Mouse (Mus musculus) forebrain, embryonic 10.5 days (tissue): ENCODE results near the gene Nsd1. TPM values are rescaled to one million over a fixed set of nuclear protein-coding genes. Genes with fewer than 3 reads are reported as not detected.

Experiments
- DNase-seq: peaks from one replicate; pipeline ENCODE4 v3.0.0-alpha.2; 2017; ENCODE audit warnings: low spot score; ENCODE audit errors: extremely low spot score
- H3K27ac ChIP-seq: fragments of 300-500 bp; sonication (generic); 2 replicates; pipeline ENCODE4 v1.5.1; 2016; ENCODE audit warnings: mild to moderate bottlenecking
- H3K27me3 ChIP-seq: fragments of 300-500 bp; sonication (generic); 2 replicates; pipeline ENCODE4 v1.6.1; 2016; ENCODE audit warnings: mild to moderate bottlenecking; ENCODE audit not compliant: poor library complexity, severe bottlenecking
- H3K36me3 ChIP-seq: fragments of 300-500 bp; sonication (generic); replicated peaks from 2 replicates; pipeline ENCODE4 v1.6.1; 2016; ENCODE audit warnings: mild to moderate bottlenecking, moderate library complexity
- H3K4me1 ChIP-seq: fragments of 300-500 bp; sonication (generic); 2 replicates; pipeline ENCODE4 v1.6.1; 2016
- H3K4me3 ChIP-seq: fragments of 300-500 bp; sonication (generic); 2 replicates; pipeline ENCODE4 v1.5.1; 2016; ENCODE audit warnings: mild to moderate bottlenecking, moderate library complexity
- H3K9me3 ChIP-seq: fragments of 300-500 bp; sonication (generic); 2 replicates; pipeline ENCODE4 v1.6.1; 2016; ENCODE audit warnings: mild to moderate bottlenecking, moderate library complexity
- WGBS: fragments of 180-500 bp; shearing (Covaris S2); methylation state at CpG from one replicate; pipeline ENCODE4 v1.1.7; 2016; 5-methylcytosine and 5-hydroxymethylcytosine counted together
- polyA plus RNA-seq: library from polyadenylated mRNA; unstranded; fragments of >200 nt; fragmentation: Nextera tagmentation; extraction: Ambion mirVana; gene quantifications from 2 replicates; pipeline ENCODE4 v1.2.1, GENCODE M21; 2016

Gene Nsd1
- polyA plus RNA-seq, 1 experiment from 2014 or later = 70.1 TPM

DNA sequence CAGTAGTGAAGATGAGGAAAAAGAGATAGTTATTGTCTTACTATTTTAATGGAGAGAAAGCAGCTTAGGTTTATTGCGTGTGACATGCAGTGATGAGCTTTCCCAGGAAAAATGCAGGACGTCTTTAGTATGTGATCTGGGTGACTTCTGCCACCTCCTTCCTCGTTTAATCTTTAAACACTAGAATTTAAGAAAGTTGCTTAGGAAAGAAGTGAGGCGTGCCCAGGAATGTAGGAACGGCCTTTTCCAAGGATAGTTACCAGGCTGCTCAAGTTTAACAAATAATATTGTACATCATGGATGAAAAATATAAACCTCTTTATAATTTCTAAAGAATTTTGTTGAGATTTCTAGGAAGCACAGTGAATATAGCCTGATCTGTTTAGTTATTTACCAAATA lies 91.3 kb downstream of the Nsd1 start:
- Histone ChIP-seq H3K4me3 (no peak overlapping the region), H3K4me1 (no peaks in the 10 kb centered on the region), H3K9me3 (no peaks in the 10 kb centered on the region), H3K27me3 (no peaks in the 10 kb centered on the region), H3K36me3 (peaks cover 100% of the 10 kb centered on the region), H3K27ac (no peak overlapping the region)
- DNase-seq = no peak
- 95% methylated on average over 5 of the region's 5 CpGs for WGBS

DNA sequence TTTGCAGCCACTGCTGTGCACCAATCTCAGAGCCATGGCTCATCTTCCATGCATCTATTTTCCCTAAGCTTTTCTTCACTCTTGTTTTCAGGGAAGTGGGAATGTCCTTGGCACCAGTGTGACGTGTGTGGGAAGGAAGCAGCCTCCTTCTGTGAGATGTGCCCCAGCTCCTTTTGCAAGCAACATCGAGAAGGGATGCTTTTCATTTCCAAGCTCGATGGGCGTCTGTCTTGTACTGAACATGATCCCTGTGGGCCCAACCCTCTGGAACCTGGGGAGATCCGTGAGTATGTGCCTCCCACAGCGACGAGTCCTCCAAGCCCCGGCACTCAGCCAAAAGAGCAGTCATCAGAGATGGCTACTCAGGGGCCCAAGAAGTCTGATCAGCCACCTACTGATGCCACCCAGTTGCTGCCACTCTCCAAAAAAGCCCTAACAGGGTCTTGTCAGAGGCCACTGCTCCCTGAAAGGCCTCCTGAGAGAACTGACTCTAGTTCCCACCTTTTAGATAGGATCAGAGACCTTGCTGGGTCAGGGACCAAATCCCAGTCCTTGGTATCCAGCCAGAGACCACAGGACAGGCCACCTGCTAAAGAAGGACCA lies 102.5 kb downstream of the Nsd1 start:
- DNase-seq = no peak
- H3K4me3 ChIP-seq = no peak overlapping the region
- no peaks in the 10 kb centered on the region for H3K27me3 ChIP-seq
- H3K27ac ChIP-seq = no peak overlapping the region
- H3K36me3 ChIP-seq = peaks cover 100% of the 10 kb centered on the region
- no peaks in the 10 kb centered on the region for H3K9me3 ChIP-seq
- WGBS = 92% methylated on average over 8 of the region's 8 CpGs
- no peaks in the 10 kb centered on the region for H3K4me1 ChIP-seq

DNA sequence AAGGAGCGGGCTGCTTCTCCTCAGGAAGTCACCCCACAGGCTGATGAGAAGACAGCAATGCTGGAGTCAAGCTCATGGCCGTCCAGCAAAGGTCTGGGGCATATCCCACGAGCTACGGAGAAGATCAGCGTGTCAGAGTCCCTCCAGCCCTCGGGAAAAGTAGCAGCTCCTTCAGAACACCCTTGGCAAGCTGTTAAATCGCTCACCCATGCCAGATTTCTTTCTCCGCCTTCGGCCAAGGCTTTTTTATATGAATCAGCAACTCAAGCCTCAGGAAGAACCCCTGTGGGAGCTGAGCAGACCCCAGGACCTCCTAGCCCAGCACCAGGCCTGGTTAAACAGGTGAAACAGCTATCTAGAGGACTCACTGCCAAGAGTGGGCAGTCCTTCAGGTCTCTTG lies 103.5 kb downstream of the Nsd1 start:
- Histone ChIP-seq H3K27ac (no peak overlapping the region), H3K4me1 (no peaks in the 10 kb centered on the region), H3K4me3 (no peak overlapping the region), H3K9me3 (no peaks in the 10 kb centered on the region), H3K36me3 (peaks cover 100% of the 10 kb centered on the region), H3K27me3 (no peaks in the 10 kb centered on the region)
- DNase-seq = no peak
- 93% methylated on average over 9 of the region's 9 CpGs for WGBS

DNA sequence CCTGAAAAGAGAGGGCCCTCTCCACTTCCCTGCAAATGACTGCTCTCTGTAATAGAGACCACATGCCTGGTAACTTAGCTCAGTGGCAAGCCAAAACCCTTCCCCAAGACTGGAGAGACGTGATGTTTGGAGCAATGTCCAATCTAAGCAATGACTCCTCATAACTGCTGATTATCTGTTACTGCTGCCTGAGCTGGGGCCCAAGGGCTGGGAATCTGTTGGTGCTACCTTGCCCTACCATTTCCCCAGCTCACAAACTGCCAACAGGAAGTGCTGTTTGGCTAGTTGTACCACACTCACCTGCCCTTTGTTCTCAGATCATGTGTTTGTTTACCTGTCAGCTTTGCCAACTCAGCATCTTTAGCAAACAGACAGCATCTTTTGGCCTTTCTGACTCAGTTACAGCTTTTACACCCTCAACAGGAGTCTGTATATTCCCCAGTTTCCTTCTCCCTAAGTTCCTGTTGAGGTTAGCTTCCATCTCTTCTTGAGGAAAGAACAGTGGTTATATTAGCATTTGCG lies 105.4 kb downstream of the Nsd1 start:
- no peak for DNase-seq
- H3K27ac ChIP-seq = no peak overlapping the region
- no peak overlapping the region for H3K4me3 ChIP-seq
- no peaks in the 10 kb centered on the region for H3K27me3 ChIP-seq
- H3K4me1 ChIP-seq = peaks cover 2% of the 10 kb centered on the region; the same call in 1 of the 2 replicates
- peaks cover 100% of the 10 kb centered on the region for H3K36me3 ChIP-seq
- 86% methylated on average over 2 of the region's 2 CpGs for WGBS
- H3K9me3 ChIP-seq = no peaks in the 10 kb centered on the region

DNA sequence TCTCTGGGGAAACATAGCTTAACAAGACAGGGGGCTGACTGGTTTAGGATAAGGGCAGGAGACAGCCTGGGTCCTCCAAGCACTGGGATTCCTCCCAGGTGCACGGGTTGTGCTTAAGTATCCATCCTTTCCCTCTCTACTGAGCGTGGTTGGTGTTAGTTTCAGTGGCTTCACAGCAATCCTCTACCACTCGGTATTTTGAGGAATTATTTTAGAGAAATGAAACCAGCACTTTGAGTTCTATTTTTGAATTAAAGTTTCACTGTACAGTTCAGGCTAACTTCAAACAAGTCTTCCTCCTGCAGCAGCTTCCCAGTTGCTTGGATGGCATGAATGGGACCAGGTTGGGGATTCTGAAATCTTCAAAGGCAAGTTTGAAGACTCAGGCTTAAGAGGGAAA lies 108.8 kb downstream of the Nsd1 start:
- Histone ChIP-seq H3K4me1 (peaks cover 29% of the 10 kb centered on the region), H3K36me3 (peaks cover 82% of the 10 kb centered on the region), H3K4me3 (no peak overlapping the region), H3K27ac (no peak overlapping the region), H3K27me3 (no peaks in the 10 kb centered on the region), H3K9me3 (no peaks in the 10 kb centered on the region)
- WGBS = 85% methylated on average over 3 of the region's 3 CpGs
- DNase-seq = no peak

DNA sequence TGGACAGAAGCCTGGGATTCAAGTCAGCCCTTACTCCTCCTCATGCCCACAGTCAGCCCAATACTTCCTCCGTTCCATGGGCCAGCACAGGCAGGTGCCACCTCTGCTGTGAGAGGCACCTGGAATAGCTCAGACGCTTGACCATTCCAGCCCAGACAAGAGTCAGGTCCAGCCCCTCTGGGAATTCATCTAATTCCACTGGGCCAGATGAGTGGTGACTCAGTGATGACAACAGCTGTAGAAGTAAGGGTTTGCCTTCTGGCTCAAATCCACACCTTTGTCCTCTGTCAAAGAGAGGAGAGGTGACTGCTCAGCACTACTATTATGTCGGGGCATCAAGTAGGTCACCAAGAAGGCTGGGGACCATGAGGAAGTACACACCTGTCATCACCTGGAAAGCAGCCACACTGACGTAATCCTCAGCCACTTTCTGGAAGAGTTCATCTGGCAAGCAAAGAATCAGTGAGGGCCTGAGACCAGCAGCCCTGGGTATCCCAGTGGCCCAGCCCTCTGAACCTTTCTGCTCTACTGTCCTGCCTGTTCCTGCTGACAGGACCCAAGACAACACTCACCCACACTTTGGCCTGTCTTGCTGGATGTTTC lies 110.5 kb downstream of the Nsd1 start, which contains the start of gene Prelid1:
Gene Prelid1 (plus strand): TSS at position 570 of the 603 bp plus-strand sequence.
- Histone ChIP-seq H3K27ac (peak within 1 kb of the TSS; percentile 95), H3K36me3 (peaks cover 82% of the 10 kb centered on the region)
- WGBS = 88% methylated on average over 4 of the region's 4 CpGs

DNA sequence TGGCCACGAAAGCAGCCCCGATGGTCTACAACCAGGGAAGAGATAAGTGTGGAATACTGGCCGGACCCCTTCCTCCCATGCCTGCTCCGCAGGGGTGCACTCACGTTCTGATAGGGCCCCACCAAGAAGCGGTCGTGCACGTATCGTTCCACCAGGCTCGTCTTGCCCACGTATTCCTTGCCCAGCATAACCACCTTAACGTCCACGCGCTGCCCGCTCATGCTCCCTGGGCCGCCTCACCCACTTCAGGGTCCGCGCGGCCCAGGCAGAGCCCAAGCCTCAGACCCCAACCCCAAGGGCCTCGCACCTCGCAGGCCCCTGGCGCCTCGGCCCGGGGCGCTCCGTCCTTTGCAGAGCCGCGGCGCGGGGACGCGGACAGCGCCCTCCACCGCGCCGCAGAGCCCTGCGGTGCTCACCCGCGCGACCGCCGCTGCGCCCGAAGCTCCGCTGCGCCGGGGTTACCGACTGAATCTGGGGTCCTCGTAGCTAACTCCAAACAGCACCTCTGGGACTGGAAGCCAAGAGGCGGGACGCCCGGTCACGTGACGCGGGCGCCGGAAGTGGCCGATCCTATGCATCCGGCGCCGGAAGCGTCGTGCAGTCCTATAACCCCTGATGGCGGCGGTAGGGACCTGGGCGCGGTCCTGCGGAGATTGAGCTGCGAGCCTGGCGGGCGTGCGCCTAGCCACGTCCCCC lies 112.0 kb downstream of the Nsd1 start, which contains the start of gene Rab24:
Gene Rab24 (minus strand): TSS at position 513 of the 696 bp plus-strand sequence.
- Histone ChIP-seq H3K36me3 (peaks cover 82% of the 10 kb centered on the region), H3K4me1 (peaks cover 36% of the 10 kb centered on the region), H3K4me3 (peak within 1 kb of the TSS; percentile 93), H3K27me3 (no peaks in the 10 kb centered on the region), H3K27ac (peak within 1 kb of the TSS; percentile 95), H3K9me3 (no peaks in the 10 kb centered on the region)
- under 1% methylated on average over 73 of the region's 73 CpGs for WGBS
- DNase-seq = peak; percentile 87

More for the DNA sequence above, 110.5 kb downstream of the Nsd1 start, which contains the start of gene Prelid1:
- H3K27me3 ChIP-seq = no peaks in the 10 kb centered on the region
- H3K4me1 ChIP-seq = peaks cover 36% of the 10 kb centered on the region
- peak within 1 kb of the TSS; percentile 93 for H3K4me3 ChIP-seq
- DNase-seq = no peak
- no peaks in the 10 kb centered on the region for H3K9me3 ChIP-seq

DNA sequence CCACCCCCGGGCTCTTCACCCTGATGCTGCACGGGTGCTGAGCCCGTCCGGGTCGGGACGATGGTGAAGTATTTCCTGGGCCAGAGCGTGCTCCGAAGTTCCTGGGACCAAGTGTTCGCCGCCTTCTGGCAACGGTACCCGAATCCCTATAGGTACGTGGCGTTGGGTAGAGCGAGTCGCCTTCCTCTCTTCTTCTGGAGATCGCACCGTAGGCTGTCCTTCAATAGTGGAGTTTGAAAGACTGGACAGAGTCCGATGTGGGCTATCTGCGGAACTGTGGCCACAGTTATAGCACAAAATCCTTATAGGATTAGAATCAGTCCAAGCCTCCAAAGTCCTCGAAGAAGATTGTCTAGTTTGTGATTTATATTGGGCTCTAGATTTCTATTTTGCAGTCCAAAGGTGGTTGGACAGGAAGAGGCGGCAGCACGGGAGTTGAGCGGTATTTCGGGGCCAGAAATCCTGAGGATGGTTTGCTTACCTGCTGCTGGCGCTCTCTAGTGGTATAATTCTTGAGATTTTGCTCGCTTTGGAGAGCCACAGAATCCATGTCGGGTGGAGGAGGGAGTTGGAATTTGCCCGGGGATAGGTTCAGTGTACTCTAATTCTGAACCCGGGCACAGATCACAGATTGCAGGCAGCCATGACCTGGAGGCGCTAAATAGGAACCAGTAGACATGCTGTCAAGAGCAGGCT lies 112.7 kb downstream of the Nsd1 start:
- peaks cover 38% of the 10 kb centered on the region for H3K4me1 ChIP-seq
- peak overlapping the region; percentile 95 for H3K27ac ChIP-seq
- peaks cover 81% of the 10 kb centered on the region for H3K36me3 ChIP-seq
- 2% methylated on average over 31 of the region's 31 CpGs for WGBS
- H3K9me3 ChIP-seq = no peaks in the 10 kb centered on the region
- H3K4me3 ChIP-seq = peak overlapping the region; percentile 93
- no peaks in the 10 kb centered on the region for H3K27me3 ChIP-seq
- DNase-seq = peak; percentile 44

DNA sequence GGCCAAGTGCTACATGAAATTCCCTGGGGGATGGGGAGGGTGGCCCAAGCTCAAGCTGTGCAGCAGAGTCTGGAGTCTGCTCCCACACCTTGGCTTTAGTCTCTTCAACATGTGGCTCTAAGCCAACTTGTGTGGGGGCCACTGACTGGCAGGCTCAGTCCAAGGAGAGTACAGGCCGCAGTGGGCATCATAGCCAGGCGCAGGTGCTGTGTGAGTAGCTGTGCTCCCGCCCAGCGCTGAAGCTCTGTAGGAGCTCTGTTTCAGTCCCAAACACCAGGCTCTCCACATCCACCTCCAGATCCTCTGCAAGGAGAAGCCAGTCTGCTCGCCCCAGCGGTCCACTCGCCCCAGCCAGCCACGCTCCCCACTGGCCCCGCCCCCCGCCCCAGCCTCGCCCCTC lies 116.0 kb downstream of the Nsd1 start:
- peaks cover 48% of the 10 kb centered on the region for H3K36me3 ChIP-seq
- no peak for DNase-seq
- 85% methylated on average over 11 of the region's 11 CpGs for WGBS
- no peak overlapping the region for H3K27ac ChIP-seq
- H3K27me3 ChIP-seq = peaks cover 9% of the 10 kb centered on the region
- H3K4me3 ChIP-seq = peak overlapping the region; percentile 1; the same call in 1 of the 2 replicates
- no peaks in the 10 kb centered on the region for H3K9me3 ChIP-seq
- H3K4me1 ChIP-seq = peaks cover 63% of the 10 kb centered on the region

DNA sequence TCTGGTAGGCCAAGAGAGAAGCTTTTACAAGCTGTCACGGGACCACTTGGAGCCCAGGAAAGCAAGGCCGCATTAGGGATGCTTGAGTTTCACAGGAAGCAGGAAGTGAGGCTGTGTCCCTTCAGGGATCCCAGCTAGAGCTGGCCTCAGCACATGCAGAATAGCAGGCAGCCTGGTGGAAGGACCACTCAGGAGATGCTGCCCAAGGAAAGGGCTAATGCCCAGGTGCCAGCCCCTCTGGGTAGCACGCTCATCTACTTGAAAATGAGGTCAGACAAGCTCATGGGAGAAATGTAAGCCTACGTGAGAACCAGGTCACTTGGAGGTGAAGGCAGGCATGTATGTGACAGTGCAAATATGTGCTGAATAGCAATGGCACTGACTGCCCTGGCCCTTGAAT lies 117.6 kb downstream of the Nsd1 start:
- peaks cover 47% of the 10 kb centered on the region for H3K36me3 ChIP-seq
- H3K27ac ChIP-seq = no peak overlapping the region
- H3K4me3 ChIP-seq = peak overlapping the region; percentile 78; the same call in 1 of the 2 replicates
- no peak for DNase-seq
- H3K4me1 ChIP-seq = peaks cover 61% of the 10 kb centered on the region
- peaks cover 17% of the 10 kb centered on the region for H3K27me3 ChIP-seq
- H3K9me3 ChIP-seq = no peaks in the 10 kb centered on the region
- WGBS = 62% methylated on average over 4 of the region's 4 CpGs

DNA sequence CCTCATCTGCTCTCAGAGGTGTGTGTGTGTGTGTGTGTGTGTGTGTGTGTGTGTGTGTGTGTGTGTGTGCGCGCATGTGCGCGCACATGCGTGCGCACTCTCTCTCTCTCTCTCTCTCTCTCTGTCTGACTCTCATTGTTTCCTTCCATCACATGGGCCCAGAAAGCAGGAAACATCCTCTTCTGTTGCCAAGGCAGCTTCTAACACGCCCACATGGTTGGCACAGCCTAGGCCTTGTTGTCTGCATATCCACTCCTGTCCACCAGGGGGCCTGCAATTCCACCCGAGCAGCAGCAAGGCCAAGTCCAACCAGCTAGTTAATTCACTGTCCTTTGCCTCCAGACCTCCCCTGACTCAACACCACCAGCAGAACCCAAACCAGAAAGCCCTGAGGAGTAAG lies 118.1 kb downstream of the Nsd1 start:
- peaks cover 58% of the 10 kb centered on the region for H3K4me1 ChIP-seq

DNA sequence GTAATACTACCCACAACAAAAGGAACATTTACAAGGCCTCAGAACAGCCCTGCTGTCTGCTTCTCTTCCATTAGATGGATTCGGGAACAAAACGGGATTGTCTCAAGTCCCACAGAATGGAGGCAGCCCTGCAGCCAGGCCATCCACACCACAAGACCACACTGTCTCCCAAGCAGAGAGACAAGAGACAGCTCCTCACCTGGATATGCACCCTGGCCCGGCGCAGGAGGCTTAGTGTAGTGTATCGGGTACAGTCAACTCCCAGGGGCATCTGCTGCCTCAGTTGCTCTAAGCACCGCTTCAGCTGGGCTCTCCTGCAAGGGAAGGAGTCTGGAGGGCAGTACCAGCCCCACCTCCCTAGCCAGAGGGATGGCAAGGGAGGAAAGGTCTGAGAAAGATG lies 118.6 kb downstream of the Nsd1 start:
- no peaks in the 10 kb centered on the region for H3K9me3 ChIP-seq
- peak overlapping the region; percentile 78 for H3K4me3 ChIP-seq
- no peak for DNase-seq
- 0 out of 2 replicates have a peak overlapping the region, but pooled peaks have one; percentile 3 for H3K27ac ChIP-seq
- H3K36me3 ChIP-seq = peaks cover 41% of the 10 kb centered on the region
- peaks cover 17% of the 10 kb centered on the region for H3K27me3 ChIP-seq
- H3K4me1 ChIP-seq = peaks cover 53% of the 10 kb centered on the region
- WGBS = 82% methylated on average over 6 of the region's 6 CpGs

More for the DNA sequence above, 118.1 kb downstream of the Nsd1 start:
- Histone ChIP-seq H3K4me3 (peak overlapping the region; percentile 78; the same call in 1 of the 2 replicates), H3K9me3 (no peaks in the 10 kb centered on the region), H3K36me3 (peaks cover 46% of the 10 kb centered on the region), H3K27me3 (peaks cover 17% of the 10 kb centered on the region), H3K27ac (0 out of 2 replicates have a peak overlapping the region, but pooled peaks have one; percentile 3)
- 41% methylated on average over 8 of the region's 8 CpGs for WGBS
- DNase-seq = peak; percentile 86
